9 mouse cellular contexts compared by ENCODE assay signal in genomic region chr16:44394577-44395243, GRCm38 (mm10). TPM values are rescaled to one million over a fixed set of nuclear protein-coding genes. Genes with fewer than 3 reads are reported as not detected.
A peak's percentile ranks its signal among the peaks of the same experiment; 100 is the strongest.
DNase-seq lines count a peak whose midpoint lies in the region; ATAC-seq and TF ChIP-seq lines count a peak whose summit lies in the region.
"Had no signal": no experiment of that assay in that cellular context is flagged by ENCODE, and none has a peak within 500 bp of the region (broad histone marks: within the 10 kb centered on the region; RNA-seq: fewer than 3 reads in every experiment).

Gene Cfap44 (plus strand): TSS chr16:44394796.

- DNase-seq in spleen, adult 2 months (ENCODE audit: low read depth in 1 of 2, low spot score in 2 of 2), result peak; percentile 11 to 21
- no peak for DNase-seq in spleen, adult 12 weeks (ENCODE audit: low spot score)
- DNase-seq in embryonic facial prominence, embryonic 10.5 days (ENCODE audit: low spot score), result peak; percentile 93
- DNase-seq in spleen, postnatal 36 days (ENCODE audit: low spot score in 2 of 2), result peak; percentile 19 to 25

- ATAC-seq in heart, embryonic 12.5 days (ENCODE audit: insufficient number of reproducible peaks, low FRiP score), result peak; percentile 83; the same call in 1 of the 2 replicates
- peak; percentile 88 for ATAC-seq in kidney, embryonic 14.5 days (ENCODE audit: low FRiP score, low TSS enrichment)
- peak; percentile 93 for ATAC-seq in limb, embryonic 12.5 days (ENCODE audit: insufficient number of reproducible peaks, insufficient read depth, low FRiP score, low TSS enrichment, low read depth)
- peak; percentile 95 for ATAC-seq in midbrain, embryonic 13.5 days

- H3K27me3 ChIP-seq in spleen, adult 2 months (ENCODE audit: control insufficient read depth, insufficient read depth, low read length), result no peaks in the 10 kb centered on the region
- H3K27me3 ChIP-seq in embryonic facial prominence, embryonic 10.5 days (replicated peaks; ENCODE audit: low read depth, poor library complexity, severe bottlenecking), result no peaks in the 10 kb centered on the region
- H3K27me3 ChIP-seq in heart, embryonic 12.5 days (replicated peaks), result no peaks in the 10 kb centered on the region
- H3K27me3 ChIP-seq in kidney, embryonic 14.5 days (ENCODE audit: control insufficient read depth, insufficient read depth, low read length), result no peaks in the 10 kb centered on the region
- no peaks in the 10 kb centered on the region for H3K27me3 ChIP-seq in limb, embryonic 12.5 days
- no peaks in the 10 kb centered on the region for H3K27me3 ChIP-seq in midbrain, embryonic 13.5 days

- TF ChIP-seq POLR2A in spleen, adult 2 months (IDR thresholded peaks at IDR 0.05; ENCODE audit: low read depth, low read length), result no peak

- no peaks in the 10 kb centered on the region for H3K9me3 ChIP-seq in embryonic facial prominence, embryonic 10.5 days
- peaks cover 4% of the 10 kb centered on the region; the same call in 1 of the 2 replicates for H3K9me3 ChIP-seq in heart, embryonic 12.5 days (replicated peaks)
- no peaks in the 10 kb centered on the region for H3K9me3 ChIP-seq in kidney, embryonic 14.5 days (ENCODE audit: control insufficient read depth, low read length)
- H3K9me3 ChIP-seq in limb, embryonic 12.5 days, result peaks cover 5% of the 10 kb centered on the region; the same call in 1 of the 2 replicates
- no peaks in the 10 kb centered on the region for H3K9me3 ChIP-seq in midbrain, embryonic 13.5 days

- H3K4me1 ChIP-seq in spleen, adult 2 months (ENCODE audit: control insufficient read depth, insufficient read depth, insufficient read length), result peaks cover 3% of the 10 kb centered on the region; the same call in 1 of the 2 replicates
- H3K4me1 ChIP-seq in embryonic facial prominence, embryonic 10.5 days, result peaks cover 28% of the 10 kb centered on the region
- H3K4me1 ChIP-seq in heart, embryonic 12.5 days (replicated peaks), result peaks cover 15% of the 10 kb centered on the region
- peaks cover 8% of the 10 kb centered on the region; the same call in 1 of the 2 replicates for H3K4me1 ChIP-seq in kidney, embryonic 14.5 days (ENCODE audit: control insufficient read depth, insufficient read depth, low read length)
- peaks cover 8% of the 10 kb centered on the region for H3K4me1 ChIP-seq in limb, embryonic 12.5 days (replicated peaks)
- peaks cover 7% of the 10 kb centered on the region for H3K4me1 ChIP-seq in midbrain, embryonic 13.5 days (replicated peaks)

- 7% methylated on average over 17 of the region's 17 CpGs for WGBS in spleen, adult 2 months
- 3% methylated on average over 17 of the region's 17 CpGs for WGBS in embryonic facial prominence, embryonic 10.5 days
- WGBS in heart, embryonic 12.5 days, result 2% methylated on average over 17 of the region's 17 CpGs
- WGBS in kidney, embryonic 14.5 days, result 2% methylated on average over 17 of the region's 17 CpGs
- WGBS in limb, embryonic 12.5 days, result 1% methylated on average over 17 of the region's 17 CpGs
- WGBS in midbrain, embryonic 13.5 days, result 1% methylated on average over 17 of the region's 17 CpGs

- peak within 1 kb of the TSS; percentile 37; the same call in 1 of the 2 replicates for H3K9ac ChIP-seq in heart, embryonic 12.5 days
- H3K9ac ChIP-seq in kidney, embryonic 14.5 days (ENCODE audit: low read depth, low read length), result peak within 1 kb of the TSS; percentile 1; the same call in 1 of the 2 replicates
- peak within 1 kb of the TSS; percentile 50 for H3K9ac ChIP-seq in limb, embryonic 12.5 days (replicated peaks)
- H3K9ac ChIP-seq in midbrain, embryonic 13.5 days (replicated peaks), result peak within 1 kb of the TSS; percentile 8; the same call in 1 of the 2 replicates

- peak within 1 kb of the TSS; percentile 62 for H3K4me2 ChIP-seq in heart, embryonic 12.5 days
- peak within 1 kb of the TSS; percentile 48 for H3K4me2 ChIP-seq in kidney, embryonic 14.5 days (replicated peaks; ENCODE audit: low read depth, low read length)
- peak within 1 kb of the TSS; percentile 60 for H3K4me2 ChIP-seq in limb, embryonic 12.5 days
- H3K4me2 ChIP-seq in midbrain, embryonic 13.5 days (replicated peaks), result peak within 1 kb of the TSS; percentile 55

- H3K4me3 ChIP-seq in spleen, adult 2 months (ENCODE audit: extremely low read depth, insufficient read depth, insufficient read length), result no peak within 1 kb of the TSS
- peak within 1 kb of the TSS; percentile 51 for H3K4me3 ChIP-seq in embryonic facial prominence, embryonic 10.5 days
- H3K4me3 ChIP-seq in heart, embryonic 12.5 days, result peak within 1 kb of the TSS; percentile 32
- peak within 1 kb of the TSS; percentile 19 for H3K4me3 ChIP-seq in kidney, embryonic 14.5 days (ENCODE audit: low read length)
- H3K4me3 ChIP-seq in limb, embryonic 12.5 days (replicated peaks), result peak within 1 kb of the TSS; percentile 30
- peak within 1 kb of the TSS; percentile 39 for H3K4me3 ChIP-seq in midbrain, embryonic 13.5 days (replicated peaks)

- no peak within 1 kb of the TSS for H3K27ac ChIP-seq in spleen, adult 2 months (ENCODE audit: insufficient read depth, low read length)
- H3K27ac ChIP-seq in embryonic facial prominence, embryonic 10.5 days (replicated peaks), result peak within 1 kb of the TSS; percentile 70
- H3K27ac ChIP-seq in heart, embryonic 12.5 days (ENCODE audit: poor library complexity, severe bottlenecking), result no peak within 1 kb of the TSS
- no peak within 1 kb of the TSS for H3K27ac ChIP-seq in kidney, embryonic 14.5 days (ENCODE audit: low read depth, low read length)
- peak within 1 kb of the TSS; percentile 76 for H3K27ac ChIP-seq in limb, embryonic 12.5 days
- H3K27ac ChIP-seq in midbrain, embryonic 13.5 days, result no peak within 1 kb of the TSS

- TF ChIP-seq CTCF in spleen, adult 2 months (IDR thresholded peaks at IDR 0.05; ENCODE audit: extremely low read depth, insufficient read depth, insufficient read length, insufficient replicate concordance), result no peak

- no peaks in the 10 kb centered on the region for H3K36me3 ChIP-seq in spleen, adult 2 months (ENCODE audit: control insufficient read depth, insufficient read depth, low read length)
- peaks cover 11% of the 10 kb centered on the region for H3K36me3 ChIP-seq in embryonic facial prominence, embryonic 10.5 days (replicated peaks)
- peaks cover 4% of the 10 kb centered on the region for H3K36me3 ChIP-seq in heart, embryonic 12.5 days
- no peaks in the 10 kb centered on the region for H3K36me3 ChIP-seq in kidney, embryonic 14.5 days (ENCODE audit: control insufficient read depth, insufficient read depth, low read length)
- peaks cover 6% of the 10 kb centered on the region; the same call in 1 of the 2 replicates for H3K36me3 ChIP-seq in limb, embryonic 12.5 days
- peaks cover 5% of the 10 kb centered on the region for H3K36me3 ChIP-seq in midbrain, embryonic 13.5 days

RNA-seq across cellular contexts. Expression of gene Cfap44, which starts in this region (rescaled TPM):
- polyA plus RNA-seq in spleen, adult 2 months (2012; rRNA removed), result not detected in 2 replicates
- polyA plus RNA-seq in embryonic facial prominence, embryonic 10.5 days (2016; fragmentation: Nextera tagmentation; extraction: Ambion mirVana), result 0.76 and 0.84 TPM in 2 replicates
- polyA plus RNA-seq in heart, embryonic 12.5 days (2016; fragmentation: Nextera tagmentation; extraction: Ambion mirVana), result 0.10 and 0.19 TPM in 2 replicates
- polyA plus RNA-seq in kidney, embryonic 14.5 days (2014; fragmentation: Nextera tagmentation; extraction: Ambion mirVana), result 0.30 and 0.46 TPM in 2 replicates
- 0.59 and 0.94 TPM in 2 replicates for polyA plus RNA-seq in limb, embryonic 12.5 days (2016; fragmentation: Nextera tagmentation; extraction: Ambion mirVana)
- 2.9 and 4.2 TPM in 2 replicates for polyA plus RNA-seq in midbrain, embryonic 13.5 days (2015; fragmentation: Nextera tagmentation; extraction: Ambion mirVana)
- polyA plus RNA-seq: C2C12 had no signal

Comparison
In these comparisons a context has a peak if more than half of its experiments do, and no peak if none do; other contexts are left out.
1. Peak in DNase-seq in spleen, adult 2 months; RNA of the gene not detected or under 1 TPM.
2. Peak in DNase-seq, H3K4me3 ChIP-seq and H3K27ac ChIP-seq in embryonic facial prominence, embryonic 10.5 days; RNA of the gene not detected or under 1 TPM.
3. Peak in ATAC-seq, H3K4me3 ChIP-seq, H3K9ac ChIP-seq and H3K4me2 ChIP-seq in heart, embryonic 12.5 days; RNA of the gene not detected or under 1 TPM.
4. Peak in ATAC-seq, H3K4me3 ChIP-seq, H3K9ac ChIP-seq and H3K4me2 ChIP-seq in kidney, embryonic 14.5 days; RNA of the gene not detected or under 1 TPM.
5. Peak in ATAC-seq, H3K4me3 ChIP-seq, H3K27ac ChIP-seq, H3K9ac ChIP-seq and H3K4me2 ChIP-seq in limb, embryonic 12.5 days; RNA of the gene not detected or under 1 TPM.